Mouse (Mus musculus) heart, postnatal 36 days (tissue): ENCODE data around the gene Prlr. TPM values are rescaled to one million over a fixed set of nuclear protein-coding genes. Genes with fewer than 3 reads are reported as not detected.
A peak's percentile ranks its signal among the peaks of the same experiment; 100 is the strongest.

ENCODE experiments used
- DNase-seq, 2 experiments: peaks; one replicate each; pipeline ENCODE4 v3.0.0; 2021 to 2022
- intact Hi-C: fragments of 180-260 bp; cut with DNase I; formaldehyde crosslinking; loops from one replicate; pipeline ENCODE4 v1.15.1; 2025
- total RNA-seq, 2 experiments: library from RNA; stranded (reverse); gene quantifications; 2 replicates each; pipeline ENCODE4 v1.2.3; 2021

The Prlr gene
- total RNA-seq, 2 experiments from 2014 or later: 2.6 to 3.2 TPM

- DNase-seq: no peak
- intact Hi-C loops: no loop called here
These were observed 48.7 kb downstream of the Prlr start for GRCm38 (mm10) chr15:10225701-10226100.

DNA sequence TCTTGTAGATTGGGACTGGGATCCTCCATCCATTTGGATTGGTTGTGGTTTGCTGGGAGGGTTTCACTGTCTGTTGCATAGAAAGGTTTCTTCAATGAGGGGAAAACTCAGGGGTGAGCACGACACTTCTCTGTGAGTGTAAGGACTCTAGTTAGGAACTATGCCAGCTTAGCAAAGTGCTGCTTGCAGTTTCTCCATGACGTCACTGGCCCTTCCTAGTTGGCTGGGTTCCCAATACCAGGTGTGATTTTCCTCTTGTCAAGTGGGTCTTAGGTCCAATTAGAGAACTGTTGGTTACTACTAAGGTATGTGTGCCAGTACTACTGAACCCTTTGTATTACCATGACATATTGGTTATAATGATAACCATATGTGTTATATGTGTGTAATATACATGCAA is 51.6 kb downstream of the Prlr start:
- intact Hi-C loops: no loop called here
- DNase-seq: no peak

- DNase-seq: no peak
- intact Hi-C loops: no loop called here
These were observed 58.9 kb downstream of the Prlr start for GRCm38 (mm10) chr15:10235977-10236376.

DNA sequence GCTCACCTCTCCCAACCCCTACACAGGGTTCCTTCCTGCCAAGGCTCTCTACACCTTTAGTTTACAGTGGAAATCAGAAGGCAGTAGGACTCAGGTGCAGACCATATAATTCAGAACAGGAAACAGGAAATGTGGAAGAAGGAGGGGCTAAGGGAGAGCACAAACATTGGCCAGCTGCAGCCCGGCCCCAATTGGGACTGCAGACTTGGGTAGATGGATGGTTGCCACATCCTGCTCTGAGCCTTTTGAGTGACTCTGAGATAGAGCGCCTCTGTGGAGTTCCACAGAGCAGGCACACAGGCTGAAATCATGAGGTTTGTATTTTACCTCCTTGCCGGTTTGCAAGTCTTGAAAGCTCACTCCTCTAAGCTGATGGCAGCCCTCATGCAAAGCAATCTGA is 59.8 kb downstream of the Prlr start:
- intact Hi-C loops: no loop called here

DNA sequence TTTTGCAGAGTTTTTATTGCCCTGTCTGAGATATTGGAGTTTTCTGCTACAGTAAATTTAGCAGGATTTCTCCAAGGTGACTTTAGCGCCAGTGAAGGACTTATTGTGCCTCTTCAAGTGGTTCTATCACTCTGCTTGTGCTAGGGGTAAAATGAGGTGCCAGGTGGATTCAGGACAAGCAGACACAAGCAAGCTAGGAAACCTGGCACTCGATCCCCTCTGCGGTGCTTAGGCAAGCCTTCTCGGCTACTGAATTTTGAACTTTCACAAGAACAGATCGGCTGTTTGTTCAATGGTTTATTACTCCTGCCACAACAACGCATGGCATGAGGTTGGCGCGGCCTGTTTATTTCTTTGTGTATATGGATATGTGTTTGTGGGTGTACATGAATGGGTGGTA is 61.4 kb downstream of the Prlr start:
- DNase-seq: no peak
- intact Hi-C loops: no loop called here

More for the DNA sequence above, 59.8 kb downstream of the Prlr start:
- no peak for DNase-seq

- DNase-seq: no peak
- intact Hi-C loops: no loop called here
These were observed 63.3 kb downstream of the Prlr start for GRCm38 (mm10) chr15:10240228-10240795.

GRCm38 (mm10) chr15:10242250-10242649 is 65.2 kb downstream of the Prlr start:
- intact Hi-C loops: no loop called here
- DNase-seq: no peak

DNA sequence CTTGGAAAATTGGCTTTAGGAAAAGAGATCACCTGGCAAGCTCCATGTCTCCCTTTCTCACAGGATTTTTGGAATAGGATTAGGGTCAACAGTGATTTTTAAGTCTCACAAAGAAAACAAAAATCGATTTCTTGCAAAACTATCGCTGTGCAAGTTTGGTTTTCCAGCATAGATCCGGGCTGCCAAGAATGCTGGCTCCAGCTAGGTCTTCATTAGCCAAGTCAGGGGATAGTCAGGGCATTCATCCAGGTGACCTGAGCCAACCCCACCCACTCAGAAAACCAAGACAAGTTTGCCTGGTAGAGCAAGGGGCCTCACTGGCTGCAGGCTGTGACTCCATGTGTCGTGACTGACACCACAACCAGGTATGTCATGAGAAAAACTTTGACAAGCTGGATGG is 72.2 kb downstream of the Prlr start:
- DNase-seq: peak; percentile 8 to 9
- intact Hi-C loops: no loop called here

GRCm38 (mm10) chr15:10250784-10251183 is 73.7 kb downstream of the Prlr start:
- DNase-seq: no peak
- intact Hi-C loops: no loop called here

DNA sequence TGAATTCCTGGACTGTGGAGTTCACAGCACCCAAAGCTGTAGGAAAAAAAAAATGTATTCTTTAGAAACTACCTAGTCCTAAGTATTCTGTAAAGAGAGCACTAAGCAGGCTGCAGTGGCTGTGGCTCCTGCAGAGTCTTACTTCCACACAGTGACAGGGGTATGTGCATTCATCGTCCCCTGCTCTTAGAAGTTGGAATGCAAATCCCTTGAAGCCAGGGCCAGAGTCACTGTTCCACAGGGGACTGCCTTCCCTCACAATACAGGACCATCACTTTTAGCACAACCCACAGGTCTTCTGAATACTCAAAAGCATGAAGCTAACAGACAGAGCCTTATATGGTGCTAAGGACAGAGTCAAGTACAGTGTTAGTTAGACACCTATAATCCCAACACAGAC is 75.5 kb downstream of the Prlr start:
- intact Hi-C loops: no loop called here
- no peak for DNase-seq

- DNase-seq: no peak
- intact Hi-C loops: no loop called here
These were observed 85.2 kb downstream of the Prlr start for GRCm38 (mm10) chr15:10262219-10262618.

GRCm38 (mm10) chr15:10262641-10263040 is 85.6 kb downstream of the Prlr start:
- DNase-seq: no peak
- intact Hi-C loops: no loop called here

DNA sequence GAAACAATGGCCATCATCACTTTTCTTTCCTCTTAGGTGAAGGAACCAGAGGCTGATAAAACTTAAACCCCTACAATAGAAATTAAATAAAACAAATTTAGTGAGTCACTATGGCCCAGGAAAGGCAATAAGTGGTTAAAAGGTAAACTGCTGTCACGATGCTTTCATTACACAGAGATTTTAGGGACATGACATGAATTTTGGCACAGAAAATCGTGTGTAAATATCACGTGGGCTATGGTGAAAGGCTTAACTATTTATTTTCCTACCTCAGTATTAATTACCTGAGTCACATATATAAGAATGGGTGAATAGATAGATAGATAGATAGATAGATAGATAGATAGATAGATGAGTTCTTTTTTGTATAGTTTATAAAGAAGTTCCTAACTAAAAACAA is 86.4 kb downstream of the Prlr start:
- intact Hi-C loops: no loop called here
- no peak for DNase-seq

DNA sequence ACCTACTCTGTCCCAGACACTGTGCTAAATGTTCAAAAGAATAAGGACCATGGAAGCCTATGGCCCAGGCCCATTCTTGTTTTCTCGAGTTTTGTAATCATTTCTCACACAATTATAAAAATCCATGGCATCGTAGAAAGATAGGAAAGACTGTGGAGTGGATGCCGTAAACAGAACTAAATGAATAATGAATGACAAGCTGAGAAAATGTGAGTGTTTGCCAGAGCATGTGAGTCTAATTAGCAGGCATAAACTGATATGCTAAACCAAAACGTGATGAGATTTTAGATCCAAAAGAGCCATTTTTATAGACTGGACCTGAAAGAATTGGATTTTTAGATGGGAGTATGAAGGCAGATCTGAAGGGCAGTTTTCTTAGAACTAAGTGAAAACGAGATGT is 87.8 kb downstream of the Prlr start:
- DNase-seq: no peak
- intact Hi-C loops: no loop called here

GRCm38 (mm10) chr15:10267251-10267650 is 90.2 kb downstream of the Prlr start:
- DNase-seq: no peak
- intact Hi-C loops: no loop called here

- intact Hi-C loops: no loop called here
- no peak for DNase-seq
These were observed 99.3 kb downstream of the Prlr start for GRCm38 (mm10) chr15:10276386-10276785.

- intact Hi-C loops: no loop called here
- DNase-seq: no peak
These were observed 100.4 kb downstream of the Prlr start for GRCm38 (mm10) chr15:10277461-10277860.

- DNase-seq: no peak
- intact Hi-C loops: no loop called here
These were observed 104.5 kb downstream of the Prlr start for GRCm38 (mm10) chr15:10281546-10281945.

DNA sequence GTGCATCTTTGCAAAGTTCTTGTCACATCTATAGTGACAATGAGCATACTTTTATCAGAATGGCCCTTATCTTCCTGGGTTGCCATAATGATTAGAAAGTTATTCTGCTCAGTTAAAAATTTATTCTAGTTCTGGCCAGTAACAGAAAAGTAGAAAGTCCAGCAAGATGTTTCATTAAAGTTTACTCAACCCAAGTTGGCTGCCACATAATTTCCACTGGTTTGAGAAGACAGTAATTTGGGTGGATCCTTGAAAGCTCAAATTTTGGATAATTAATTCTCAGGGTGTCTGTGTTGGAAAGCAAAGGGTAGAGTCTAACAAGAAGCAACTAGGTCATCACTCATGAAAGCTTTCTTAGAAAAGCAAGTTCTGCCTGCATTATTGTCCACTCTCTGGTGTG is 106.6 kb downstream of the Prlr start:
- intact Hi-C loops: no loop called here
- no peak for DNase-seq

DNA sequence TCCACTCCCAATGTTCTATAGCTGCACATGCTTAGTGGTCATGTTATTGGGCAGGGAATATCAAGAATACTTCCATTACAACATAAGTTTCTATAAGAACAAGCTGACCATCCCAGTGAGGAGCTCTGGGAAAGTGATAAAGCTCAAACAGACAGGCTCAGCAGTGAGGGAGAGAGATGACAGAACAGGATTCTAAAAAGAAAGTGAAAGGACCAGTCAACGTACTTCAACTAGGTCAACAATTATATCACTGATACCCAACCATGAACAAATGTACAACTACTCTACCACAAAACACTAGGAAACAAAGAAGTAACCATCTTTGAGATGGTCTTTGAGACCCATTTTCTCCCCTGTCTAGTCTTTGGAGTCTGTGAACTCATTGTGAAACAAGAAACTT is 119.5 kb downstream of the Prlr start:
- intact Hi-C loops: no loop called here
- DNase-seq: no peak

DNA sequence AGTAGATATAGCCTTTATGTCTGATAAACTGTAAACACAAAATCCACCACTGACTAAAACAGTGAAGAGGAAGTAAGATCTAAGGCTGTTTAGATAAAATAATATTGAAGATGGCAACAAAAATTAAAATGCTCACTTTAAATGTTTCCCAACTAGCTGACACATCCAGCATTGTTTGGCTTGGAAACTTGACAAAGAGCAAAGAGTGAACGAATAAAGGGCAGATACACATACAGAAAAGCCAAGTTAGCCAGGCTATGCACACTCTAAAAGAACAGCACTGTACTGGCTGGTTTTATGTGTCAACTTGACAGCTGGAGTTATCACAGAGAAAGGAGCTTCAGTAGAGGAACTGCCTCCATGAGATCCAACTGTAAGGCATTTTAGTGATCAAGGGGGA is 121.0 kb downstream of the Prlr start:
- intact Hi-C loops: no loop called here
- no peak for DNase-seq

DNA sequence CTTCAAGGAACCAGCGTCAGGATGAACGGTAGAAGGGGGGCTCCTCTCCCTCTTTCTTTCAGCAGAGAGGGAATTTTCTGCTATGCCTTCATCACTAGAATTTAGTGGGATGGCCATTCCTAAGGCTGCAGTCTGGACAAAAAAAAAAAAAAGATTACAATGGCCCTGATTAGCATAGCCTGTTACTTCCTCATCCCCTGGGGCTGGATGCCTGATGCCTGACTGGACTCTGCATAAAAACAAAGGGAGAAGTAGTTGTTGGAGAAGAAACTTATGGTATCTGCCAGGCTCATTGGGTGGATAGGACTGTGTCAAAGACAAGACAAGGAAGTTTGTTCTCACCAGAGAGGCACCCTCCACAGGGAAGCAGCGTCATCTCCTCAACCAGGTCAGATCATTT is 122.4 kb downstream of the Prlr start:
- intact Hi-C loops: no loop called here
- no peak for DNase-seq

DNA sequence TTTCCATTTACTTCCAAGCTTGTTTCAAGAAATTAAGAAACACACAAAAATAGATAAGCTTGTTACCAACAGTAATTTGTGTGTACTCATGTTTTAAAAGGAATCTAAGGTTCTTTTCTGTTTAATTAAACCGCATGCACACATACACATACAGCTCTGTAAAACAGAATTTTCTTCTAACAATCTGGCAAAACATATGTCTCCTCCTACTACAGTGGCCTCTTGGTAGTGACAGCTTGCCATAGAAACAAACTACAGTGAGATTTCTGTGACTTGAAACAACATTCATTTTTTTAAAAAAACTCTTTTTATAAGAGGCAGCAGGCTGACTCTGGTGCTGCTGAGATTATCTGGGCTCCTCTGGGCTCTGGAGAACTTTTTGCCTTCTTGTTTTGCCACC is 129.4 kb downstream of the Prlr start:
- intact Hi-C loops: no loop called here
- no peak for DNase-seq
